Mouse (Mus musculus): Measurements from ENCODE around the gene Olfr1289. TPM values are rescaled to one million over a fixed set of nuclear protein-coding genes. Genes with fewer than 3 reads are reported as not detected.

Gene Olfr1289
- polyA plus RNA-seq (2015; fragmentation: Nextera tagmentation; extraction: Ambion mirVana) = not detected in 2 replicates

- H3K36me3 ChIP-seq = no peaks in the 10 kb centered on the region
- H3K9me3 ChIP-seq = no peaks in the 10 kb centered on the region
- H3K9ac ChIP-seq = no peak within 1 kb of the TSS
- H3K27me3 ChIP-seq = no peaks in the 10 kb centered on the region
- no peak within 1 kb of the TSS for H3K27ac ChIP-seq (replicated peaks)
- H3K4me2 ChIP-seq = no peak within 1 kb of the TSS
- H3K4me3 ChIP-seq = no peak within 1 kb of the TSS
- H3K4me1 ChIP-seq (replicated peaks) = no peaks in the 10 kb centered on the region
- 68% methylated on average over 1 of the region's 1 CpGs for WGBS
- no peak for ATAC-seq (ENCODE audit: low FRiP score, low read depth)
Measured at GRCm38 (mm10) chr2:111480519-111480918, at the start of gene Olfr1289. TSS of gene Olfr1289 (plus strand) at chr2:111480819.

DNA sequence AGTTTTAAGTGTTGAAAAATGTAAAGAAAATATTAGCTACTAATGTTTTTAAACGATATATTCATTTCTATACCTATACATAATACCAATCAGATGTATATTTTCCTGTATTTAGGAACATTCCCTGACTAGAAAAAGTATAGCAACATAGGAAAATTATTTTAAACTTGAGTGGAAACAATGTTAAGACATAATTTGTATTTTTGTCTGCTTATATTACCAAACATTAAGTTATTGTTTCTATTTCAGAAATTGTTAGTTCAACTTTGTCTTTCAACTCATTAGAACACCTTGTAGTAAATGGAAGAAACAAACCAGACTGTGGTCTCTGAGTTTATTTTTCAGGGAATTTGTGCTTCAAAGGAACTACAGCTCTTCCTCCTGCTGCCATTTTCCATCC lies 31.8 kb upstream of the Olfr1289 start, which contains the start of gene Olfr1287:
Gene Olfr1287 (plus strand): TSS at position 301 of the 400 bp plus-strand sequence.
- Histone ChIP-seq H3K9me3 (no peaks in the 10 kb centered on the region), H3K36me3 (no peaks in the 10 kb centered on the region), H3K4me3 (no peak within 1 kb of the TSS), H3K27ac (replicated peaks) (no peak within 1 kb of the TSS), H3K27me3 (no peaks in the 10 kb centered on the region), H3K4me1 (replicated peaks) (no peaks in the 10 kb centered on the region), H3K4me2 (no peak within 1 kb of the TSS), H3K9ac (no peak within 1 kb of the TSS)
- no peak for ATAC-seq (ENCODE audit: low FRiP score, low read depth)
- WGBS = 69% methylated on average over 1 of the region's 1 CpGs

- H3K9me3 ChIP-seq = no peaks in the 10 kb centered on the region
- no peak within 1 kb of the TSS for H3K9ac ChIP-seq
- no peak within 1 kb of the TSS for H3K4me2 ChIP-seq
- no peaks in the 10 kb centered on the region for H3K27me3 ChIP-seq
- no peaks in the 10 kb centered on the region for H3K36me3 ChIP-seq
- no peaks in the 10 kb centered on the region for H3K4me1 ChIP-seq (replicated peaks)
- H3K27ac ChIP-seq (replicated peaks) = no peak within 1 kb of the TSS
- H3K4me3 ChIP-seq = no peak within 1 kb of the TSS
- ATAC-seq (ENCODE audit: low FRiP score, low read depth) = no peak
- 96% methylated on average over 1 of the region's 1 CpGs for WGBS
Measured at GRCm38 (mm10) chr2:111473801-111474200, 6.8 kb upstream of the Olfr1289 start, which contains the start of gene Olfr1288. TSS of gene Olfr1288 (plus strand) at chr2:111474101.

DNA sequence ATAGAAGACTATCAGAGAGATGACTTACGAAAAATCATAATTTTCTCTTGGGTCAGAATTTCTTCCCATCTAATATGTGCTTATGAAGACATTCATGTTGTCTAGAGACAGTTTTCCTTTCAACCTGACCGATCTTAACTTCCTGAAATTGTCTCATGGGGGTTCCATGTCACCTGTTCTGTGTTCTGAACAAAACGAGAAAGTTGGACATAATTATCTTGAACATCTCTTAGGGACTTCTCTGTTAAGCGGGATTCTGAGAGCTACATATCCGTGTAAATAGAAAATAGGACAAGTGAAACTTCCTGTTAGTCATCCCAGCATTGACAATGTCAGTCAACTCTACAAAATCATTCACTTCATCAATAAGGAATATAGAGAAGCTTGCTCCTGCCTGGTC lies 13.1 kb downstream of the Olfr1289 start, which contains the start of gene Olfr1290:
Gene Olfr1290 (minus strand): TSS at position 101 of the 400 bp plus-strand sequence.
- H3K4me3 ChIP-seq = no peak within 1 kb of the TSS
- H3K9me3 ChIP-seq = no peaks in the 10 kb centered on the region
- H3K36me3 ChIP-seq = no peaks in the 10 kb centered on the region
- ATAC-seq (ENCODE audit: low FRiP score, low read depth) = no peak
- H3K4me1 ChIP-seq (replicated peaks) = no peaks in the 10 kb centered on the region
- no peaks in the 10 kb centered on the region for H3K27me3 ChIP-seq
- H3K27ac ChIP-seq (replicated peaks) = no peak within 1 kb of the TSS
- WGBS = 81% methylated on average over 5 of the region's 5 CpGs
- no peak within 1 kb of the TSS for H3K9ac ChIP-seq
- H3K4me2 ChIP-seq = no peak within 1 kb of the TSS

DNA sequence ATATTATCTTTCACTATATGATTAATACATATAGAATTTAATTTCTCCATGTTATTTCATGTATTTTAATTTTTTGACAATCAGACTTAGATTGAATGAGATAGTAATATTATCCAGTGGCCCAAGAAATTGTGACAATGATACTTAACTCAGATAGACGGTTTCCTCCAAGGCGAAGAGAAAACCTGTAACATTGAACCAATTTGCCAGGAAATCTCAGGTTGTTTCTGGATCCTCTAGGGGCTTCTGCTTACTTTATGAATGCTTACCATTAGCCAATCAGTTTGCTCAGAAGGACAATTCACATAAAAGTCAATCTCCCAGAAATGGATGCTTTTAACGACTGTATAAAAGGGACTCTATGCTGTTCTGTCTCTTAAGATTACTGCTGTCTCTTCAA lies 16.3 kb downstream of the Olfr1289 start, which contains the start of gene Olfr1291-ps1:
Gene Olfr1291-ps1 (plus strand): TSS at position 301 of the 400 bp plus-strand sequence.
- Histone ChIP-seq H3K4me3 (no peak within 1 kb of the TSS), H3K4me1 (replicated peaks) (no peaks in the 10 kb centered on the region), H3K27me3 (no peaks in the 10 kb centered on the region), H3K9ac (no peak within 1 kb of the TSS), H3K4me2 (no peak within 1 kb of the TSS), H3K27ac (replicated peaks) (no peak within 1 kb of the TSS), H3K36me3 (no peaks in the 10 kb centered on the region), H3K9me3 (no peaks in the 10 kb centered on the region)
- WGBS = 93% methylated on average over 3 of the region's 3 CpGs
- ATAC-seq (ENCODE audit: low FRiP score, low read depth) = no peak

- Histone ChIP-seq H3K9ac (no peak overlapping the region), H3K4me2 (no peak overlapping the region)
- no peak for ATAC-seq (ENCODE audit: low FRiP score, low read depth)
Measured at GRCm38 (mm10) chr2:111517451-111517850, 36.8 kb downstream of the Olfr1289 start.

DNA sequence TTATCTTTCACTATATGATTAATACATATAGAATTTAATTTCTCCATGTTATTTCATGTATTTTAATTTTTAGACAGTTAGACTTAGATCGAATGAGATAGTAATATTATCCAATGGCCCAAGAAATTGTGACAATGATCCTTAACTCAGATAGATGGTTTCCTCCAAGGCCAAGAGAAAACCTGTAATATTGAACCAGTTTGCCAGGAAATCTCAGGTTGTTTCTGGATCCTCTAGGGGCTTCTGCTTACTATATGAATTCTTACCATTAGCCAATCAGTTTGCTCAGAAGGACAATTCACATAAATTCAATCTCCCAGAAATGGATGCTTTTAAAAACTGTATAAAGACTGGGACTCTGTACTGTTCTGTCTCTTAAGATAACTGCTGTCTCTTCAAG lies 44.3 kb downstream of the Olfr1289 start, which contains the start of gene Olfr1293-ps:
Gene Olfr1293-ps (plus strand): TSS at position 301 of the 400 bp plus-strand sequence.
- no peaks in the 10 kb centered on the region for H3K27me3 ChIP-seq
- no peaks in the 10 kb centered on the region for H3K4me1 ChIP-seq (replicated peaks)
- H3K4me2 ChIP-seq = no peak within 1 kb of the TSS
- WGBS = 90% methylated on average over 1 of the region's 1 CpGs
- H3K9me3 ChIP-seq = 0 out of 2 replicates have a peak, but pooled peaks cover under 1% of the 10 kb centered on the region
- no peak within 1 kb of the TSS for H3K9ac ChIP-seq
- H3K36me3 ChIP-seq = no peaks in the 10 kb centered on the region
- H3K27ac ChIP-seq (replicated peaks) = no peak within 1 kb of the TSS
- no peak for ATAC-seq (ENCODE audit: low FRiP score, low read depth)
- H3K4me3 ChIP-seq = no peak within 1 kb of the TSS

More at GRCm38 (mm10) chr2:111517451-111517850, 36.8 kb downstream of the Olfr1289 start:
- no peaks in the 10 kb centered on the region for H3K4me1 ChIP-seq (replicated peaks)
- no peaks in the 10 kb centered on the region for H3K36me3 ChIP-seq
- H3K4me3 ChIP-seq = no peak overlapping the region
- peaks cover 5% of the 10 kb centered on the region; the same call in 1 of the 2 replicates for H3K9me3 ChIP-seq
- no peaks in the 10 kb centered on the region for H3K27me3 ChIP-seq
- no peak overlapping the region for H3K27ac ChIP-seq (replicated peaks)
- WGBS = 91% methylated on average over 10 of the region's 10 CpGs

Other genes with a start within 250 kb of the Olfr1289 start
- gene Olfr1275, start 245.5 kb upstream of the Olfr1289 start, polyA plus RNA-seq (2015; fragmentation: Nextera tagmentation; extraction: Ambion mirVana) = not detected in 2 replicates
- gene Olfr1276, start 226.3 kb upstream of the Olfr1289 start, polyA plus RNA-seq (2015; fragmentation: Nextera tagmentation; extraction: Ambion mirVana) = not detected in 2 replicates
- not detected in 2 replicates for gene Olfr1277, start 206.7 kb upstream of the Olfr1289 start, polyA plus RNA-seq (2015; fragmentation: Nextera tagmentation; extraction: Ambion mirVana)
- not detected in 2 replicates for gene Olfr1278, start 190.7 kb upstream of the Olfr1289 start, polyA plus RNA-seq (2015; fragmentation: Nextera tagmentation; extraction: Ambion mirVana)
- not detected in 2 replicates for gene Olfr1279, start 180.2 kb upstream of the Olfr1289 start, polyA plus RNA-seq (2015; fragmentation: Nextera tagmentation; extraction: Ambion mirVana)
- gene Olfr1280, start 166.8 kb upstream of the Olfr1289 start, polyA plus RNA-seq (2015; fragmentation: Nextera tagmentation; extraction: Ambion mirVana) = not detected in 2 replicates
- gene Olfr1281, start 154.3 kb upstream of the Olfr1289 start, polyA plus RNA-seq (2015; fragmentation: Nextera tagmentation; extraction: Ambion mirVana) = not detected in 2 replicates
- gene Olfr1282, start 144.7 kb upstream of the Olfr1289 start, polyA plus RNA-seq (2015; fragmentation: Nextera tagmentation; extraction: Ambion mirVana) = not detected in 2 replicates
- not detected in 2 replicates for gene Olfr1283, start 114.0 kb upstream of the Olfr1289 start, polyA plus RNA-seq (2015; fragmentation: Nextera tagmentation; extraction: Ambion mirVana)
- not detected in 2 replicates for gene Olfr1284, start 105.3 kb upstream of the Olfr1289 start, polyA plus RNA-seq (2015; fragmentation: Nextera tagmentation; extraction: Ambion mirVana)
- gene Olfr1286, start 57.7 kb upstream of the Olfr1289 start, polyA plus RNA-seq (2015; fragmentation: Nextera tagmentation; extraction: Ambion mirVana) = not detected in 2 replicates
- gene Olfr1287, start 31.7 kb upstream of the Olfr1289 start, polyA plus RNA-seq (2015; fragmentation: Nextera tagmentation; extraction: Ambion mirVana) = not detected in 2 replicates
- gene Olfr1288, start 6.7 kb upstream of the Olfr1289 start, polyA plus RNA-seq (2015; fragmentation: Nextera tagmentation; extraction: Ambion mirVana) = not detected in 2 replicates
- not detected in 2 replicates for gene Olfr1290, start 13.0 kb downstream of the Olfr1289 start, polyA plus RNA-seq (2015; fragmentation: Nextera tagmentation; extraction: Ambion mirVana)
- gene Olfr1291-ps1, start 16.4 kb downstream of the Olfr1289 start, polyA plus RNA-seq (2015; fragmentation: Nextera tagmentation; extraction: Ambion mirVana) = not detected in 2 replicates
- not detected in 2 replicates for gene Olfr1293-ps, start 44.4 kb downstream of the Olfr1289 start, polyA plus RNA-seq (2015; fragmentation: Nextera tagmentation; extraction: Ambion mirVana)
- gene Olfr1294, start 59.5 kb downstream of the Olfr1289 start, polyA plus RNA-seq (2015; fragmentation: Nextera tagmentation; extraction: Ambion mirVana) = not detected in 2 replicates
- not detected in 2 replicates for gene Olfr1295, start 88.9 kb downstream of the Olfr1289 start, polyA plus RNA-seq (2015; fragmentation: Nextera tagmentation; extraction: Ambion mirVana)
- gene Olfr1297, start 145.7 kb downstream of the Olfr1289 start, polyA plus RNA-seq (2015; fragmentation: Nextera tagmentation; extraction: Ambion mirVana) = not detected in 2 replicates
- not detected in 2 replicates for gene Olfr1298, start 168.4 kb downstream of the Olfr1289 start, polyA plus RNA-seq (2015; fragmentation: Nextera tagmentation; extraction: Ambion mirVana)
- gene Olfr1299, start 180.6 kb downstream of the Olfr1289 start, polyA plus RNA-seq (2015; fragmentation: Nextera tagmentation; extraction: Ambion mirVana) = not detected in 2 replicates

All from hindbrain, embryonic 15.5 days (tissue).